Mouse (Mus musculus) heart, embryonic 10.5 days (tissue): ENCODE measurements at regions not wholly inside any gene's neighbourhood (a gene's known extent, or its start where the extent isn't known, plus 50 kb on each side); places are given as distances from the start of the nearest gene placed in this dataset.

Experiments used
- DNase-seq: peaks from one replicate; pipeline ENCODE4 v3.0.0-alpha.2; 2017; ENCODE audit warnings: low spot score
- H3K27ac ChIP-seq: fragments of 300-500 bp; sonication (generic); 2 replicates; pipeline ENCODE4 v1.5.1; 2016; ENCODE audit warnings: mild to moderate bottlenecking
- H3K27me3 ChIP-seq: fragments of 300-500 bp; sonication (generic); 2 replicates; pipeline ENCODE4 v1.6.1; 2016; ENCODE audit warnings: mild to moderate bottlenecking; ENCODE audit not compliant: poor library complexity, insufficient read depth, severe bottlenecking
- H3K36me3 ChIP-seq: fragments of 300-500 bp; sonication (generic); 2 replicates; pipeline ENCODE4 v1.6.1; 2016; ENCODE audit warnings: mild to moderate bottlenecking, moderate library complexity
- H3K4me1 ChIP-seq: fragments of 300-500 bp; sonication (generic); 2 replicates; pipeline ENCODE4 v1.6.1; 2016; ENCODE audit warnings: mild to moderate bottlenecking
- H3K4me3 ChIP-seq: fragments of 300-500 bp; sonication (generic); 2 replicates; pipeline ENCODE4 v1.5.1; 2016; ENCODE audit warnings: mild to moderate bottlenecking, moderate library complexity
- H3K9me3 ChIP-seq: fragments of 300-500 bp; sonication (generic); 2 replicates; pipeline ENCODE4 v1.6.1; 2016; ENCODE audit warnings: mild to moderate bottlenecking, moderate library complexity
- WGBS: fragments of 180-500 bp; shearing (Covaris S2); methylation state at CpG from one replicate; pipeline ENCODE4 v1.1.7; 2016; 5-methylcytosine and 5-hydroxymethylcytosine counted together

DNA sequence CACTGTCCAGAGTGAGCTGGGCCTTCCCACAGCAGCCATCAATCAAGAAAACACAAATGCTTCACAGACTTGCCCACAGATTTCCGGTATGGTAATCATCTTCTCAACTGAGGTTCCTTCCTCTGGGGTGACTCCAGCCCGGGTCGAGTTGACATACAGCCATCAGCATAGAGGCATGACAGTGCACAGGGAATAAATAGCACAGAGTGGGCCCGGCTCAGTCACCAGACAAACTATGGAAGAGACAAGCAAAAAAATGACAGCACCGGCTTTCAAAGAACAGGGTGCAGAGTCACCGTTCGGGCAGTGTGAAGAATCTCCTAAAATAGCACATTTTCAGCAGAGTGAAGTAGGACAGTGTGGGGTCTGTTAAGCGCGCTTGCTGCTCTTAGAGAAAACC lies 103.7 kb upstream of the Npas2 start:
- DNase-seq: peak; percentile 74
- peaks cover 5% of the 10 kb centered on the region for H3K4me1 ChIP-seq
- WGBS: 47% methylated on average over 9 of the region's 9 CpGs
- H3K36me3 ChIP-seq: no peaks in the 10 kb centered on the region
- H3K4me3 ChIP-seq: no peak overlapping the region
- H3K27me3 ChIP-seq: no peaks in the 10 kb centered on the region
- no peaks in the 10 kb centered on the region for H3K9me3 ChIP-seq
- H3K27ac ChIP-seq: no peak overlapping the region

DNA sequence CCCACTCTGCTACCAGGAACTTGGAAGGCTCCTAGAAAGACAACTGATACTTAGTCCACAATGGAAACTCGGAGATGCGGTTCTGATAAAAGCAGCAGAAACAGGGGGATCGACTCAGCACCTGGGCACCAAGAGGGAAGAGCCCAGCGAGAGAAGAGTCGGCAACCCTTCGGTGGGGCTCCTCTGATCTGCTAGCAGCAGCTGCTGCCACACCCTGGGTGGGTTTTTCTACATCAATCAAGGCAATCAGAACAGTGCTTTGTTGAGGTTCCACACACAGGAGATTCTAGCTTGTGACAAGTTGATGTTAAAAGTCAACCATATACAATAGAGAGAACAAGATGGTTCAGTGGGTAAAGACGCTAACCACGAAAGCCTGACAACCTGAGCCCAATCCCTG lies 102.4 kb upstream of the Npas2 start:
- Histone ChIP-seq H3K9me3 (no peaks in the 10 kb centered on the region), H3K4me3 (no peak overlapping the region), H3K27ac (no peak overlapping the region), H3K4me1 (peaks cover 5% of the 10 kb centered on the region), H3K27me3 (no peaks in the 10 kb centered on the region), H3K36me3 (no peaks in the 10 kb centered on the region)
- 85% methylated on average over 8 of the region's 8 CpGs for WGBS
- DNase-seq: peak; percentile 59

DNA sequence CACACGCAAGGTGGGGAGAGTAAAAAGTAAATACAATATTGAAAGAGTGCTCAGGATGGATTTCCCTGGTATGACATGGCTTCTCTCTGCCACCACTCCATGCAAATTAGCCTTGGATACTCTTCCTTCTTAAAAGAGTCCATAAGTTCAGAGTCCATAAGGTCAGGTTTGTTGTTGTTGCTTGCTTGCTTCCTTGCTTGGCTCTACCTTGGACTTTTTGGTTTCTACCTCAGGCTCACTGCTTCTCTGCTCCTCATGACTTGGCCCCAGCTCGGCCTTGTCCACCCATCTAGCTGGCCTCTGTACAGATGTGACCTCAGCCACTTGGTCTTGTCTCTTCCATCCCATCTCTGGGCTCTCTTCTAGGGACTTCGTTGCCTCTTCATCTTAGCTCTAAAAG lies 101.9 kb upstream of the Npas2 start:
- no peaks in the 10 kb centered on the region for H3K27me3 ChIP-seq
- peak; percentile 10 for DNase-seq
- no peaks in the 10 kb centered on the region for H3K36me3 ChIP-seq
- peaks cover 5% of the 10 kb centered on the region for H3K4me1 ChIP-seq
- H3K27ac ChIP-seq: no peak overlapping the region
- H3K9me3 ChIP-seq: no peaks in the 10 kb centered on the region
- H3K4me3 ChIP-seq: no peak overlapping the region
- 71% methylated on average over 3 of the region's 3 CpGs for WGBS

DNA sequence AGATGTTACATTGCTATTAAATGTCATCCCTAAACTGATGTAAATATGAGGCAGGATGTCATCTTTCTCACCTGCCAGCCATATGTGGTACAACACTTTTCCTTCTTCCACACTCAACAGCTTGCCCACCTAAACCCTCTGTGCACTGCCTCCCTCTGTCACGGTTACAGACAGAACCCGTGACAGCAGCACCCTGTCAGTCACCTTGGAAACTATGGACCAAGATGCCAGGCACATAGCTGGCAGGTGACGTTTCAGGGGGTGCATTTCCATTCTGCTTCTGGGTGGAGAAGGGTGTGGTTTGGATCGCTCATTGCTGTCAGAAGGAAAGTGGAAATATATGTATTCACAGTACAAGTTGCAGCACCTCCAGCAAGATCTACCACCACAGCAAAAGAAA lies 100.2 kb upstream of the Npas2 start:
- no peaks in the 10 kb centered on the region for H3K36me3 ChIP-seq
- 81% methylated on average over 4 of the region's 4 CpGs for WGBS
- DNase-seq: peak; percentile 55
- peaks cover 5% of the 10 kb centered on the region for H3K4me1 ChIP-seq
- no peaks in the 10 kb centered on the region for H3K27me3 ChIP-seq
- no peak overlapping the region for H3K27ac ChIP-seq
- H3K9me3 ChIP-seq: no peaks in the 10 kb centered on the region
- H3K4me3 ChIP-seq: no peak overlapping the region

DNA sequence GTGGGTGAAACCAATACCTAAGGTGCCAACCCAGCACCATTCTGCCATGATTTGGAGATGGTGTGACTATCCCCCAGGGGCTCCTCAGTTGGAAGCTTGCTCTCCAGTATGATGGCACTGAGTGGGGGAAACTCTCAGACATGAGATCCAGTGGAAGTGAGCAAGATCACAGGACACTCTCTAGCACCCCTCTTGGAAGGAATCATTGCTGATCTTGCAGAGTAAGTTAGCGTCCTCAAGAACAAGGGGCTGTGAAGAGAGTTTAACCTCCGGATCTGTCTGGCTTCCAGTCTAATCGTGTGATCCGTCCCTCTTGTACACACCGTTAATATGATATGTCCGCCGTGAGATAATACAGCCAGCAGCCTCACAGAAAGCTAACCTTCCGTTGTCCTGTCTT lies 99.5 kb upstream of the Npas2 start:
- H3K4me3 ChIP-seq: no peak overlapping the region
- WGBS: 86% methylated on average over 8 of the region's 8 CpGs
- H3K36me3 ChIP-seq: no peaks in the 10 kb centered on the region
- no peak overlapping the region for H3K27ac ChIP-seq
- no peak for DNase-seq
- H3K9me3 ChIP-seq: no peaks in the 10 kb centered on the region
- peaks cover 5% of the 10 kb centered on the region for H3K4me1 ChIP-seq
- no peaks in the 10 kb centered on the region for H3K27me3 ChIP-seq

DNA sequence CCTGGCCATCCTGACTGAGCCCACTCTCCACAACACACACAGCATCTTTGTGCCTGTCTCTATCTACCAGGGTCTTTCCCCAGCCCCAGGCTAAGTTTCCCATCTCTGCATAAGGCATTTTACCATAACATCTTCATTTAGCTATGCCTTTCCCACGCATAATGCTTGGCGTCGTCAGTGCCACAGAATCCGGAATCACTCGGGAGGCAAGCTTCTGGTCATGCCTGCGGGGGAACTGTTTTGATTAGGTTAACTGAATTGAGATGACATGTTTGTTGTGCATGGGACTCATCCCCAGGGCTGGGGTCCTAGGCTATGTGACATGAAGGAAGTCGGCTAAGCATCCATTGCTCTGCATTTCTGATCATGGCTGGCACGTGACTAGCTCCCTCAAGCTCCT lies 97.6 kb upstream of the Npas2 start:
- no peaks in the 10 kb centered on the region for H3K9me3 ChIP-seq
- H3K36me3 ChIP-seq: no peaks in the 10 kb centered on the region
- no peaks in the 10 kb centered on the region for H3K4me1 ChIP-seq
- DNase-seq: no peak
- H3K27me3 ChIP-seq: no peaks in the 10 kb centered on the region
- no peak overlapping the region for H3K4me3 ChIP-seq
- 89% methylated on average over 8 of the region's 8 CpGs for WGBS
- H3K27ac ChIP-seq: no peak overlapping the region

DNA sequence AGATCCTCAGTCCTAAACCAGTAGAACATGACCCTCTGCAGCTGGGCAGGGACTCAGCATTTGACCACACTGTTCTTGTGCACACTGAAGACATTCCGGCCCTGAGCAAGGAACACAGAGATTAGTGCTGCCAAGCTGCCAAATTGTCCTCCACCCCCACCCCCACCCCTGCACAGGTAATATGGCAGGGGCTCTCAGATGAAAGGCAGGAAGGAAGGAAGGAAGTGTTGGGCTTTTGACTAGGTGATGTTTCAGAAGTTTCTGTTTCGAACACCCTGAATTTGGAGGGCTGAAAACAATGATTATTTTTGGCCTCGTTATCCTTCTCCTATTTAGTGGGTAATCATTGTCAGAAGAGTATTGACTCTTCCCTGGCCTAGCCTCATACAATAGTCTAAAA lies 96.8 kb upstream of the Npas2 start:
- Histone ChIP-seq H3K4me3 (no peak overlapping the region), H3K27me3 (no peaks in the 10 kb centered on the region), H3K36me3 (no peaks in the 10 kb centered on the region), H3K4me1 (no peaks in the 10 kb centered on the region), H3K27ac (no peak overlapping the region), H3K9me3 (no peaks in the 10 kb centered on the region)
- DNase-seq: peak; percentile 28
- 84% methylated on average over 3 of the region's 3 CpGs for WGBS

DNA sequence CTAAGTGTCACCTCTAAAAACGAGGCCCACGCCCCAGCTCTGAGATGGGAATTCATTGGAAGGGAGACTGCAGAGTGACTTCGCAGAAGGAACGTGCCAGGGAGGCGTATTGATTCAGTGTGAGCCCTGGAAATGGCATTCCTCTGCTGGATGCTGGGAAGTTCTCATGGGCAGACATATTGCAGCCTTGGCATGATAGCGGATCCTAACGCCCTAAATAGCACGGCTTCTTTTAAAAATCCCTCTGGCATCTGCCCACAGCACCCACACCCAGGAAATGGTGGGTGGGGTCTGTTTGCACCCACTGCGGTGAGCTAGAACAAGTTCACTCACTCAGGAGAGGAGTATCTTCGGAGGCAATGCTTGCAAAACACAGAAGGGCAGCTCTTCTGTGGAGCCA lies 96.0 kb upstream of the Npas2 start:
- no peak for DNase-seq
- Histone ChIP-seq H3K27me3 (no peaks in the 10 kb centered on the region), H3K9me3 (no peaks in the 10 kb centered on the region)

DNA sequence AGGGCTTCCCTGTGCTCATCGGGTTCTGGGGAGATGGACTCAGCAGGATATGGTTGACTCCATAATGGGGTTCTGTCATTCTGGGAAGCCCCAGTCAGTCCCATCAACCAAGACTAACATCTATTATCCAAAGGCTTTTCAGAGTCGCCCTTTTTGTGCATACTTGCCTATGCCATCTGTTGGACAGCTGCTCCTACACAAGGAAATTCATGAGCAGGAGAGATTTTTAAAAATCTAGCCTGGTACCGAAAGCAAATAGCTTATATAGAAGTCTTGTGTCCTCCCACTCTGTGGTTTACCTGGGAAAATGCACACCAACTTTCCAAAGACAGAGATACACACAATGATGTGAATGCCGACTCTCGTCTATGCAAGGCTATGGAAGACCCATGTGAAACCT lies 95.4 kb upstream of the Npas2 start:
- Histone ChIP-seq H3K4me1 (no peaks in the 10 kb centered on the region), H3K27ac (no peak overlapping the region), H3K9me3 (no peaks in the 10 kb centered on the region), H3K4me3 (no peak overlapping the region), H3K27me3 (no peaks in the 10 kb centered on the region), H3K36me3 (no peaks in the 10 kb centered on the region)
- WGBS: 82% methylated on average over 5 of the region's 5 CpGs
- DNase-seq: peak; percentile 1

More for the DNA sequence above, 96.0 kb upstream of the Npas2 start:
- no peak overlapping the region for H3K4me3 ChIP-seq
- no peaks in the 10 kb centered on the region for H3K36me3 ChIP-seq
- H3K4me1 ChIP-seq: no peaks in the 10 kb centered on the region
- 82% methylated on average over 10 of the region's 10 CpGs for WGBS
- H3K27ac ChIP-seq: no peak overlapping the region

DNA sequence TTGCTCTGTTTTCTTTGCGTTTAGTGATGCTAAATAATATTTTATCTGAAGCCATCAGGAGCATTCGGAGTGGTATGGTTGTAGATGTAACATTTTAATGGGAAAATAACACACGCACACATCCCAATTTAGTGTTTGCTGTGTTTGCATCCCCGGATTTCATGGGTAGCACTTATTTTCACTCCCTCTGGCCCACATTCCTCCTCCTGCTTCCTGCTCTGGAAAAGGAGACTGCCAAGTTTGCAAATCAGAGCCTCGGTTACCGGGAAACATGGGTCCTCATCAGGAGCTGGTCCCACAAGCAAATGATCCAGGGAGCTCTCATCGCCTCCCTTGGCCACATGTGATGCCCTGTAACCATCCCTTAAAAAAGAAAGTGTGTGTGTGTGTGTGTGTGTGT lies 94.3 kb upstream of the Npas2 start:
- 79% methylated on average over 7 of the region's 7 CpGs for WGBS
- Histone ChIP-seq H3K4me3 (no peak overlapping the region), H3K27me3 (no peaks in the 10 kb centered on the region)

DNA sequence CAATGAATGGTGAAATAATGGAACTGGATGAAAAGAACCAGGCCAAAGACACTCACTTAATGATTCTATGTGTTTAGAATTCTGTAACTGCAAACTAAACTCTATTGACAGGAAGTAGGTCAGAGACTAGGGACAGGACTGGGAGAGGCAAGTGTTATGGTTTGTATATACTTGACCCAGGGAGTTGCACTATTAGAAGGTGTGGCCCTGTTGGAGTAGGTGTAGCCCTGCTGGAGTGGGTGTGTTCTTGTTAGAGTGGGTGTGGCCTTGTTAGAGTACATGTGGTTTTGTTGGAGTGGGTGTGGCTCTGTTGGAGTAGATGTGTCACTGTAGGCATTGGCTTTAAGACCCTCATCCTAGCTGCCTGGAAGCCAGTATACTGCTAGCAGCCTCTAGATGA lies 93.0 kb upstream of the Npas2 start:
- Histone ChIP-seq H3K9me3 (no peaks in the 10 kb centered on the region), H3K4me3 (no peak overlapping the region), H3K27me3 (no peaks in the 10 kb centered on the region), H3K4me1 (peaks cover 5% of the 10 kb centered on the region), H3K36me3 (no peaks in the 10 kb centered on the region), H3K27ac (no peak overlapping the region)
- DNase-seq: peak; percentile 46

More for the DNA sequence above, 94.3 kb upstream of the Npas2 start:
- Histone ChIP-seq H3K36me3 (no peaks in the 10 kb centered on the region), H3K4me1 (no peaks in the 10 kb centered on the region), H3K27ac (no peak overlapping the region), H3K9me3 (no peaks in the 10 kb centered on the region)
- peak; percentile 60 for DNase-seq

DNA sequence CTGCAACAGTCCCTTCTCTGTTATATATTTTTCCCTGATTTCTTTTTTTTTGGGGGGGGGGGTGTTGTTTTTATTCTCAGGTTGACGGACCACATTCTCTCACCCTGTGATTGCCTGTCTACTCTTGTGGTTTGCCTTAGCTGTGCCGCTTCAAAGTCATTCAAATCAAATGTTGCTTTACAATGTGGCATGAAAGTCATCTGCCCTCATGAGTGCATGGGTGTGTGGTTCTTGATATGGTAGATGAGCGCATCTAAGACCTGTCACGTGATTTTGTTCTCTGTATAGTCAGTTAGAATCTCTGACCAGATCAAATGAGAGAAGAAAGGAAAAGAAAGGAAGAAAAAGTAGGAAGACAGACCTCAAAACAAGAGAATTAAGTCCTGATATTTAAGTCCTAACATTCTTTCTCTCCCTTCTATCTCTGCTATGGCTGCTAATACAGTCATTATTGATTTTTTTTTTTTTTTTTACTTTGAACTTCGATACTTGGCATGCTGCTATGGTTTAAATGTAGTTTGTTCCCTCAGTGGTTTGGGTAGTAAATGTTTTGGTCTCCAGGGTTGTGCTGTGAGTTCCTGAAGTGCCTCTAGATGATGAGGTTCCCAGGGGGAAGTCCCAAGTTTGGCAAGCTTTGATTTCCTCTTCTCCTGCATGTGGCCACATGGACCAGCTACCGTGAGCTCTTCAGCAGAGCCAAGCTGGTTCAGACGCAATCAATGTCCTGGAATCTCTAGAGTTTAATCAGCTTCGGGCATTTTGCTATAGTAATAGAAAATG lies 91.2 kb upstream of the Npas2 start:
- no peak for DNase-seq
- Histone ChIP-seq H3K27me3 (no peaks in the 10 kb centered on the region), H3K36me3 (no peaks in the 10 kb centered on the region), H3K27ac (no peak overlapping the region), H3K4me1 (peaks cover 9% of the 10 kb centered on the region), H3K9me3 (no peaks in the 10 kb centered on the region), H3K4me3 (no peak overlapping the region)
- WGBS: 83% methylated on average over 8 of the region's 8 CpGs

DNA sequence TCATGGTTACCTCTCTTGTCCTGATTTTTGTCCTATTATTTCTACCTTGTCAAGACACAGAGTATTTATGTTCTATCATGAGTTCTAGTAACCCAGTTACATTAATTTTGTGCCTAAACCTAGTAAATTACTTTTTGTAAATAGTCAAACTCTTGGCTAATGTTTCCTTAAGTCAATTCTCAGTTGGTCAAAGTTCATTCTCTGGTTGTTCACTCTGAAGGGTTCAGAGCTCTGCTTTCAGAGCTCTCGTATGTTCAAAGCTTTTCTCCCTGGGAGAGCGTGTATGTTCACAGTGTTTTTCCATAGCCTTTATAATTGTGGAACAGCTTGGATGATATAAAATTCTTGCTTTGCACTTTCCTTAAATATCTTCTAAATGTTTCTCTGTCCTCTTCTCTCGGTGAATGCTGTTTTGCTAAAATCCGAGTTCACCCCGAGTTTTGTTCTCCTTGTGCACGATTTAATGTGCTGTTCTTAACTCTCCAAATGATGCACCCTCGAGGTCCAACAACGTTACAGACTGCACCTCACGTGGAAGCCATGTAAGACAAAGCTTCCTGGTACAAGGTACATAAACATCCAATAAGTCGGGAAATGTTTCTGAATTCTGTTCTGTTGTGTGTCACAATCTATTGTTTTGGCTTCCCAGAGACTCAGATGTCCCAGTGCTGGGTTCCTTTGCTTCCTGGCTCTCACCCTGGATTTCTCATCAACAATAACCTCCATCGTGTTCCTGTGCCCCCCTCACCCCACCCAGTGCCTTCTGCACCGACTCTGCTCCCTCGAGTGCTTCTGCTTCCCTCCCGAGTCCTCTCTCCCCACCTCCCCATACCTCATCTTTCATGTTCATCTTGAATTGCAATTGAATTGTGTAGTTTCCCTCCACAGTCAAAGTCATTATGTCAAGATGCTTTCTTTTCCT lies 90.3 kb upstream of the Npas2 start:
- Histone ChIP-seq H3K36me3 (no peaks in the 10 kb centered on the region), H3K9me3 (no peaks in the 10 kb centered on the region), H3K27ac (no peak overlapping the region), H3K4me3 (no peak overlapping the region), H3K4me1 (peaks cover 9% of the 10 kb centered on the region), H3K27me3 (no peaks in the 10 kb centered on the region)
- DNase-seq: no peak
- 80% methylated on average over 14 of the region's 14 CpGs for WGBS
